Mouse (Mus musculus) thymus, postnatal 10 days (tissue): ENCODE measurements around the gene Gm14305.
"Not testable (repeated sequence)": the region's sequence is repeated elsewhere in the genome, so short reads cannot be mapped to it uniquely, and the experiment has no call there.

ENCODE experiments used
- DNase-seq, 2 experiments: peaks; one replicate each; pipeline ENCODE4 v3.0.0; 2021; ENCODE audit warnings: low spot score in 2 of 2

Gm14305 gene

DNA sequence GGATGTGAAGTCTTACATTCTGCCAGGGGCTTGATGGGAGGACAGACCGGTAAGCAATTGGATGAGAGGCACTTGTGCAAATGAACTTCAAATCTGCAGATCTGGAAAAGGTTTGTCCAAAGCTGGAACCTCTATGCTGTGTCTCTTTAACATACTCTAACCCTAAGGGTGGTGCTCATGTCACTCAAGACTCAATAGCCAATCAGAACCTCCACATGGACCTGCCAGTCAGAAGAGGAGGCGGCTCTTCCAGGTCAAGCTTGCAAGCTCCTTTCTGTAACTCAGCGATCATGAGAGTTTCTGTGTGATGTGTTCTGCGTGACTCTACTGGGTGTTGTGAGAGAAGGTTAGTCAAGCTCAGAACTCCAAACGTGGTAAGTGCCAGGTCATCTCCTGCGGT, at the start of gene Gm14305:
Gene Gm14305, plus strand, starts transcription at position 278 of the 400 bp plus-strand sequence.
- peak in 1 of 2 experiments; percentile 4 for DNase-seq

DNA sequence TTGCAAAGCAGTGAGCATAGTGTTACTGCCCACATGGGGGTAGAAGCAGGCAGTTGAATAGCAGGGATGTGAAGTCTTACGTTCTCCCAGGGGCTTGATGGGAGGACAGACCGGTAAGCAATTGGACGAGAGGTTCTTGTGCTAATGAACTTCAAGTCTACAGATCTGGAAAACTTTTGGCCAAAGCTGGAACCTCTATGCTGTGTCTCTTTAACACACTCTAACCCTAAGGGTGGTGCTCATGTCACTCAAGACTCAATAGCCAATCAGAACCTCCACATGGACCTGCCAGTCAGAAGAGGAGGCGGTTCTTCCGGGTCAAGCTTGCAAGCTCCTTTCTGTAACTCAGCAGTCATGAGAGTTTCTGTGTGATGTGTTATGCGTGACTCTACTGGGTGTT, 37.9 kb upstream of the Gm14305 start, which contains the start of gene Zfp973:
Gene Zfp973, plus strand, starts transcription at position 301 of the 400 bp plus-strand sequence.
- not testable (repeated sequence) for DNase-seq
